Mouse (Mus musculus): ENCODE measurements around the gene Fchsd2. TPM values are rescaled to one million over a fixed set of nuclear protein-coding genes. Genes with fewer than 3 reads are reported as not detected.

The Fchsd2 gene
- polyA plus RNA-seq, 2 experiments, result 3.1 to 3.3 TPM

DNA sequence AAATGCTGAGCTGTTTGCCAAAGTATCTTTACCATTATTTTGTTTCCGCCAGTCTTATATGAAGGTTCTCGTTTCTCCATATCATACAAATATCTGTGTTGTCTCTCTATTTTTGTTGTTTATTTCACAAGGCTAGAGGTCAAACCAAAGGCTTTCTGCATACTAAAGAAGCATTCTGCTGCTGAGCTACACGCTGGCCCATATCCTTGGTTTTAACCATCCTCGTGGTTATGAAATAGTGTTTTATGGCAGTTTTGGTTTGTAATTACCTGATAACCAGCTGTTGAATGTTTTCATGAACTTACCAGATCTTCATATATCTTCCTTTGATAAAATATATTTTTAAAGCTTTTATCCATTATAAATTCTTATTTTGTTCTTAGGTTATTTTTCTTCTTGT is 156.1 kb downstream of the Fchsd2 start:
- ATAC-seq (ENCODE audit: insufficient read depth) (no peak), DNase-seq (ENCODE audit: low read depth in 3 of 3, low spot score in 3 of 3) (no peak)
- TF ChIP-seq CTCF (IDR thresholded peaks at IDR 0.05; ENCODE audit: low read depth) (no peak), EP300 (IDR thresholded peaks at IDR 0.05; ENCODE audit: low read depth) (no peak)
- Histone ChIP-seq H3K27me3 (ENCODE audit: control insufficient read depth, insufficient read depth, low read length) (no peaks in the 10 kb centered on the region), H3K27ac (no peak overlapping the region), H3K36me3 (replicated peaks; ENCODE audit: control insufficient read depth, insufficient read depth, low read depth) (no peaks in the 10 kb centered on the region), H3K4me1 (replicated peaks; ENCODE audit: control insufficient read depth in 2 of 2, insufficient read depth in 2 of 2, low read length in 1 of 2) (no peaks in the 10 kb centered on the region), H3K9ac (replicated peaks) (no peak overlapping the region), H3K4me2 (ENCODE audit: low read depth) (no peak overlapping the region), H3K9me3 (ENCODE audit: control insufficient read depth, low read length) (no peaks in the 10 kb centered on the region), H3K4me3 (ENCODE audit: insufficient read depth in 1 of 2, low read depth in 2 of 2, low read length in 2 of 2) (no peak overlapping the region)
- 70% methylated on average over 4 of the region's 4 CpGs for WGBS (ENCODE audit: insufficient replicate concordance)

DNA sequence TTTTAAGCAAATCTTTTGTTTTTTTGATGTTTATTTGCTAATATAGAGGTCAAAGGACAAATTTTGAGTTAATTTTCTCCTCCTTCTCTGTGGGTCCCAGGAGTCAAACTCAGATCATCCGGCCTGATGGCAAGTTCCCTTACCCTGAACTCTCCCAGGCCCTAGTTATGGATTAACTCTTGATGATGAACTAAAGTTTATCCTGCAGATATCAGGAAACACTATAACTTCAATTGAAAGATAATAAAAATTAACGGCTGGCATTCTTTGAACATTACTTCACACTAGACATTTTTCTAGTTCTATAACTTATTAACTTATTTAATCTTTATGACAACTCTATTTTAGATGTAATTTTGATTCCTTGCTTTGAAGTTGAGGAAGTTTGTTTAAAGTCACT is 156.5 kb downstream of the Fchsd2 start:
- Histone ChIP-seq H3K4me2 (ENCODE audit: low read depth) (no peak overlapping the region), H3K27me3 (ENCODE audit: control insufficient read depth, insufficient read depth, low read length) (no peaks in the 10 kb centered on the region), H3K4me3 (ENCODE audit: insufficient read depth in 1 of 2, low read depth in 2 of 2, low read length in 2 of 2) (no peak overlapping the region), H3K9ac (replicated peaks) (no peak overlapping the region), H3K36me3 (replicated peaks; ENCODE audit: control insufficient read depth, insufficient read depth, low read depth) (no peaks in the 10 kb centered on the region), H3K4me1 (replicated peaks; ENCODE audit: control insufficient read depth in 2 of 2, insufficient read depth in 2 of 2, low read length in 1 of 2) (no peaks in the 10 kb centered on the region), H3K9me3 (ENCODE audit: control insufficient read depth, low read length) (no peaks in the 10 kb centered on the region), H3K27ac (no peak overlapping the region)
- DNase-seq (ENCODE audit: low read depth in 3 of 3, low spot score in 3 of 3) (no peak), ATAC-seq (ENCODE audit: insufficient read depth) (no peak)
- no peak for TF ChIP-seq CTCF (IDR thresholded peaks at IDR 0.05; ENCODE audit: low read depth)
- no peak for TF ChIP-seq EP300 (IDR thresholded peaks at IDR 0.05; ENCODE audit: low read depth)
- WGBS (ENCODE audit: insufficient replicate concordance), result 51% methylated on average over 2 of the region's 2 CpGs

DNA sequence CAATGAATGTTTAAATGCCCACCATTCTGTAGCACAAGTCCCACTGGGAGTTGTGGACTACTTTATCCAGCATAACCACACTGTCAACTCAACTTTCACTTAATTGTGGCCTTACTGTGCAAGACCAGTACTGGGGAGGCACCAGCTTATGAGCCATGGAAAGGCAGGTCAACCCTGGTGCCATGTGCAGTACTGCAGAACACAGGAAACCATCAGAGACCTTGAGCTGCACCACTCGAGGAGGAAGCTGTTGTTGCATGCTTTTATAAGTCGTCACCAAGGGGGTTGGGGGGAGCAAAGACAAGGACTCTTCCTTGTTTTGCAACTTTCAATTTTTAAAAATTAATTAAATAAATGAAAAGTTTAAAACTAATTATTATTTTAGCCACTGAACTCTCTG is 160.4 kb downstream of the Fchsd2 start:
- H3K4me2 ChIP-seq (ENCODE audit: low read depth), result no peak overlapping the region
- H3K36me3 ChIP-seq (replicated peaks; ENCODE audit: control insufficient read depth, insufficient read depth, low read depth), result no peaks in the 10 kb centered on the region
- no peaks in the 10 kb centered on the region for H3K9me3 ChIP-seq (ENCODE audit: control insufficient read depth, low read length)
- no peak overlapping the region for H3K4me3 ChIP-seq (ENCODE audit: insufficient read depth in 1 of 2, low read depth in 2 of 2, low read length in 2 of 2)
- no peak overlapping the region for H3K9ac ChIP-seq (replicated peaks)
- TF ChIP-seq CTCF (IDR thresholded peaks at IDR 0.05; ENCODE audit: low read depth) (no peak), EP300 (IDR thresholded peaks at IDR 0.05; ENCODE audit: low read depth) (no peak)
- DNase-seq (ENCODE audit: low read depth in 3 of 3, low spot score in 3 of 3), result no peak
- no peaks in the 10 kb centered on the region for H3K27me3 ChIP-seq (ENCODE audit: control insufficient read depth, insufficient read depth, low read length)
- no peak overlapping the region for H3K27ac ChIP-seq
- ATAC-seq (ENCODE audit: insufficient read depth), result no peak
- H3K4me1 ChIP-seq (replicated peaks; ENCODE audit: control insufficient read depth in 2 of 2, insufficient read depth in 2 of 2, low read length in 1 of 2), result no peaks in the 10 kb centered on the region
- 22% methylated on average over 2 of the region's 2 CpGs for WGBS (ENCODE audit: insufficient replicate concordance)

DNA sequence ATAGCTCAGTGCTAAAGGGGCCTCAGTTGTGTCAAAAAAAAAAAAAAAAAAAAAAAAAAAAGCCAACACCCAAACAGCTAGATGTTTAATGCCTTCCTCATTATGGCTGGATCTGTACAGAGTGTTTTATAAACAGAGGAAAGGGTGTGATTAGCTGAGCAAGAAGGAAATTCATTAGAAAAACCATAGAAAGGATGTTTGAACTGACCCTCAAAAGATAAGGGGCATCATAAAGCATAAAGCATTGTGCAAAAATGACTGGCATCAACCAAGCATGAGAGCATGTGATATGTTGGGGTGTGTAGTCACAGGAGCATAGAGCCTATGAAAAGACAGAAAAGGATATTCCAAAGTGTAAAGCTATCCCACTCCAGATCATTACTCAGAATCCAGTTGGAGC is 165.8 kb downstream of the Fchsd2 start:
- no peak overlapping the region for H3K9ac ChIP-seq (replicated peaks)
- DNase-seq (ENCODE audit: low read depth in 3 of 3, low spot score in 3 of 3) (no peak), ATAC-seq (ENCODE audit: insufficient read depth) (no peak)
- H3K36me3 ChIP-seq (replicated peaks; ENCODE audit: control insufficient read depth, insufficient read depth, low read depth), result no peaks in the 10 kb centered on the region
- no peak overlapping the region for H3K4me2 ChIP-seq (ENCODE audit: low read depth)
- TF ChIP-seq EP300 (IDR thresholded peaks at IDR 0.05; ENCODE audit: low read depth) (no peak), CTCF (IDR thresholded peaks at IDR 0.05; ENCODE audit: low read depth) (no peak)
- no peaks in the 10 kb centered on the region for H3K27me3 ChIP-seq (ENCODE audit: control insufficient read depth, insufficient read depth, low read length)
- H3K4me3 ChIP-seq (ENCODE audit: insufficient read depth in 1 of 2, low read depth in 2 of 2, low read length in 2 of 2), result no peak overlapping the region
- no peaks in the 10 kb centered on the region for H3K9me3 ChIP-seq (ENCODE audit: control insufficient read depth, low read length)
- H3K4me1 ChIP-seq (replicated peaks; ENCODE audit: control insufficient read depth in 2 of 2, insufficient read depth in 2 of 2, low read length in 1 of 2), result no peaks in the 10 kb centered on the region
- no peak overlapping the region for H3K27ac ChIP-seq

DNA sequence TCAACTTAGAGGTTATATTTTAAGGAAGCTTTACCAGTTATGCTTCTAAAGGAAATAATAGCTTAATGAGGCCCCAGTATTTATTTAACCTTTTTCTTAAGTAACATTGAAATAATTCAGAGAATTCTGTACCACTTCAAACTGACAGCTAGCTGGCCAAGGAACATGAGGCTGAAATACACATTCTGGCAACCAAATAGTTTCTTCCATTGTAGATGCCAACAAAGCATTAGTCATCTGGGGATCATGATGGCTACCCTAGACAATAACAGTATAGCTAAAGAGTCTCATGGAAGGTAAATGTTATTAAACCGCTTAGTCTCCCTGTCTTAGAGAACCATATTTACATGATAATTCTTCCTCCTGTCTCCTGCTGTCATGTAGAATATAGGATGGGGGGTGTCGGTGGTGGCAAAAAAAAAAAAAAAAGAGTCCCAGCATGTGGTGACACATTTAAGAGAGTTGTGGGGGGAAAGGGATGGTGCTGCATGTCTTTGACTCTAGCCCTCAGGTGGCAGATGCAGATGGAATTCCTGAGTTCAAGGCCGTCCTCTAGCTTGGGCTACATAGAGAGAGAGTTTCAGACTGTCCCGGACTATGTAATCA is 169.4 kb downstream of the Fchsd2 start:
- no peak overlapping the region for H3K4me3 ChIP-seq (ENCODE audit: insufficient read depth in 1 of 2, low read depth in 2 of 2, low read length in 2 of 2)
- WGBS (ENCODE audit: insufficient replicate concordance), result 72% methylated on average over 4 of the region's 4 CpGs
- H3K9me3 ChIP-seq (ENCODE audit: control insufficient read depth, low read length), result no peaks in the 10 kb centered on the region
- H3K9ac ChIP-seq (replicated peaks), result no peak overlapping the region
- H3K27me3 ChIP-seq (ENCODE audit: control insufficient read depth, insufficient read depth, low read length), result no peaks in the 10 kb centered on the region
- no peaks in the 10 kb centered on the region for H3K36me3 ChIP-seq (replicated peaks; ENCODE audit: control insufficient read depth, insufficient read depth, low read depth)
- H3K4me1 ChIP-seq (replicated peaks; ENCODE audit: control insufficient read depth in 2 of 2, insufficient read depth in 2 of 2, low read length in 1 of 2), result peaks cover 0 to 2% of the 10 kb centered on the region in 2 experiments; a peak in 1 of 4 replicates
- ATAC-seq (ENCODE audit: insufficient read depth) (no peak), DNase-seq (ENCODE audit: low read depth in 3 of 3, low spot score in 3 of 3) (no peak)
- no peak for TF ChIP-seq CTCF (IDR thresholded peaks at IDR 0.05; ENCODE audit: low read depth)
- no peak for TF ChIP-seq EP300 (IDR thresholded peaks at IDR 0.05; ENCODE audit: low read depth)
- no peak overlapping the region for H3K4me2 ChIP-seq (ENCODE audit: low read depth)
- no peak overlapping the region for H3K27ac ChIP-seq
